Mouse (Mus musculus): ENCODE measurements around the gene Tnf.
A peak's percentile ranks its signal among the peaks of the same experiment; 100 is the strongest.

Gene Tnf

GRCm38 (mm10) chr17:35201787-35202186, at the start of gene Tnf:
Gene Tnf, minus strand, starts transcription at chr17:35202007.
- DNase-seq (ENCODE audit: inconsistent ontology term): no peak

GRCm38 (mm10) chr17:35251162-35251719, 49.4 kb upstream of the Tnf start:
- no peak for DNase-seq (ENCODE audit: inconsistent ontology term)

- DNase-seq (ENCODE audit: inconsistent ontology term): no peak
These were observed 48.7 kb upstream of the Tnf start for GRCm38 (mm10) chr17:35250348-35251120.

- no peak for DNase-seq (ENCODE audit: inconsistent ontology term)
These were observed 47.8 kb upstream of the Tnf start for GRCm38 (mm10) chr17:35249451-35250197.

GRCm38 (mm10) chr17:35248986-35249385, 47.2 kb upstream of the Tnf start:
- DNase-seq (ENCODE audit: inconsistent ontology term): no peak

- no peak for DNase-seq (ENCODE audit: inconsistent ontology term)
These were observed 45.3 kb upstream of the Tnf start for GRCm38 (mm10) chr17:35247144-35247543.

GRCm38 (mm10) chr17:35245731-35246623, 44.2 kb upstream of the Tnf start:
- no peak for DNase-seq (ENCODE audit: inconsistent ontology term)

GRCm38 (mm10) chr17:35244999-35245398, 43.2 kb upstream of the Tnf start:
- no peak for DNase-seq (ENCODE audit: inconsistent ontology term)

GRCm38 (mm10) chr17:35243086-35243485, 41.3 kb upstream of the Tnf start:
- DNase-seq (ENCODE audit: inconsistent ontology term): no peak

GRCm38 (mm10) chr17:35242015-35242941, 40.5 kb upstream of the Tnf start:
- peak; percentile 93 for DNase-seq (ENCODE audit: inconsistent ontology term)

- DNase-seq (ENCODE audit: inconsistent ontology term): peak; percentile 99
These were observed 39.7 kb upstream of the Tnf start, which contains the start of gene Ddx39b for GRCm38 (mm10) chr17:35241305-35242014. Gene Ddx39b, plus strand, starts transcription at chr17:35241746.

GRCm38 (mm10) chr17:35240384-35241304, 38.8 kb upstream of the Tnf start:
- DNase-seq (ENCODE audit: inconsistent ontology term): no peak

GRCm38 (mm10) chr17:35239700-35240099, 37.9 kb upstream of the Tnf start:
- no peak for DNase-seq (ENCODE audit: inconsistent ontology term)

GRCm38 (mm10) chr17:35237504-35237903, 35.7 kb upstream of the Tnf start:
- DNase-seq (ENCODE audit: inconsistent ontology term): no peak

GRCm38 (mm10) chr17:35236996-35237395, 35.2 kb upstream of the Tnf start:
- DNase-seq (ENCODE audit: inconsistent ontology term): no peak

- peak; percentile 91 for DNase-seq (ENCODE audit: inconsistent ontology term)
These were observed 34.6 kb upstream of the Tnf start for GRCm38 (mm10) chr17:35236390-35236746.

GRCm38 (mm10) chr17:35235614-35236389, 34.0 kb upstream of the Tnf start, which contains the start of gene Nfkbil1:
Gene Nfkbil1, minus strand, starts transcription at chr17:35235792.
- peak; percentile 92 for DNase-seq (ENCODE audit: inconsistent ontology term)

- DNase-seq (ENCODE audit: inconsistent ontology term): peak; percentile 40
These were observed 33.1 kb upstream of the Tnf start for GRCm38 (mm10) chr17:35234903-35235302.

Data from Muller cell, postnatal 12 days (primary cell).